Mouse (Mus musculus) R1 (cell line): ENCODE results near the gene Dusp9.

ENCODE experiments used
- DNase-seq: peaks from one replicate; pipeline ENCODE4 v3.0.0-alpha.2; 2018; ENCODE audit warnings: low read depth, low spot score

Dusp9 gene

GRCm38 (mm10) chrX:73639255-73639675 is at the start of gene Dusp9:
Dusp9 (plus strand) TSS chrX:73639419.
- DNase-seq, result peak; percentile 88

GRCm38 (mm10) chrX:73593212-73593611 is 46.0 kb upstream of the Dusp9 start:
- peak; percentile 59 for DNase-seq

- DNase-seq, result peak; percentile 31
Observed at GRCm38 (mm10) chrX:73594451-73595121, 44.6 kb upstream of the Dusp9 start.

- DNase-seq, result no peak
Observed at GRCm38 (mm10) chrX:73595297-73595938, 43.8 kb upstream of the Dusp9 start.

- no peak for DNase-seq
Observed at GRCm38 (mm10) chrX:73601456-73601855, 37.8 kb upstream of the Dusp9 start.

- no peak for DNase-seq
Observed at GRCm38 (mm10) chrX:73613665-73614064, 25.6 kb upstream of the Dusp9 start.

- no peak for DNase-seq
Observed at GRCm38 (mm10) chrX:73615876-73616275, 23.3 kb upstream of the Dusp9 start.

- no peak for DNase-seq
Observed at GRCm38 (mm10) chrX:73619401-73619800, 19.8 kb upstream of the Dusp9 start.

- DNase-seq, result no peak
Observed at GRCm38 (mm10) chrX:73619890-73620289, 19.3 kb upstream of the Dusp9 start.

GRCm38 (mm10) chrX:73626981-73627380 is 12.2 kb upstream of the Dusp9 start:
- DNase-seq, result no peak

- DNase-seq, result peak; percentile 16
Observed at GRCm38 (mm10) chrX:73635425-73635824, 3.8 kb upstream of the Dusp9 start.

- DNase-seq, result peak; percentile 47
Observed at GRCm38 (mm10) chrX:73637415-73637814, 1.8 kb upstream of the Dusp9 start.

- DNase-seq, result no peak
Observed at GRCm38 (mm10) chrX:73639901-73640469, 766 bp downstream of the Dusp9 start.

- DNase-seq, result peak; percentile 58
Observed at GRCm38 (mm10) chrX:73645121-73645520, 5.9 kb downstream of the Dusp9 start.

- no peak for DNase-seq
Observed at GRCm38 (mm10) chrX:73650869-73651268, 11.7 kb downstream of the Dusp9 start.

- DNase-seq, result no peak
Observed at GRCm38 (mm10) chrX:73653392-73653791, 14.2 kb downstream of the Dusp9 start.

GRCm38 (mm10) chrX:73654177-73654576 is 15.0 kb downstream of the Dusp9 start:
- DNase-seq, result peak; percentile 77

GRCm38 (mm10) chrX:73655529-73655928 is 16.3 kb downstream of the Dusp9 start:
- DNase-seq, result no peak

- DNase-seq, result no peak
Observed at GRCm38 (mm10) chrX:73658391-73658790, 19.2 kb downstream of the Dusp9 start.

- DNase-seq, result no peak
Observed at GRCm38 (mm10) chrX:73658936-73659574, 19.8 kb downstream of the Dusp9 start.

GRCm38 (mm10) chrX:73659575-73660283 is 20.5 kb downstream of the Dusp9 start, which contains the start of gene Pnck:
Pnck (minus strand) TSS chrX:73660117.
- no peak for DNase-seq

GRCm38 (mm10) chrX:73660284-73660665 is 21.1 kb downstream of the Dusp9 start:
- DNase-seq, result no peak
